Mouse (Mus musculus) stomach, postnatal 0 days (tissue): Measurements from ENCODE around the gene Slx1b.

Experiments
- CTCF ChIP-seq: IDR thresholded peaks from 2 replicates; pipeline ENCODE4 v1.5.1; 2016; ENCODE audit warnings: antibody characterized with exemption, low read depth, mild to moderate bottlenecking, moderate library complexity
- EP300 ChIP-seq: optimal IDR thresholded peaks from 2 replicates; pipeline ENCODE3; 2016; ENCODE audit warnings: antibody characterized with exemption

DNA sequence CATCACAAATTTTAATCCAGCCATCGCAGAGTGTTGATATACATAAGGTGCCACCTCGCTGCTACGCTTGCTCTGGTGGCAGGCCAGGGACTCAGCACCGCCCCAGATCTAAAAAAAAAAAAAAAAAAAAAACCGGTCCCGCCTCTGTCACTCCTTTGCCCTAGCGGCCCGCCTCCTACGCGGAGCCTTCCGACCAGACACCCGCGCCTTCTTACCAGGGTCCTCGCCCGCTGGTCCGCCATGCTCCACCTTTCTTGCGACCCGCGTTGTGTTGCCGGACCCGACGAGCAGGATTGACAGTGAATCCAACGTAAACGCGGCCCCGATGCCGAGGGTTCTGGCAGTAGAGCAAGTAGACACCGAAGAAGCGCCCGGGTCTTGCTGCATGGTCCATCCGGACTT, 373 bp downstream of the Slx1b start, which contains the start of gene Bola2:
- no peak for TF ChIP-seq CTCF
- no peak for TF ChIP-seq EP300
